In genomic region chr16:92575792-92576191, GRCm38 (mm10) we compare ENCODE assay signal across 27 mouse cellular contexts.
DNase-seq lines count a peak whose midpoint lies in the region; ATAC-seq and TF ChIP-seq lines count a peak whose summit lies in the region.
"Had no signal": no experiment of that assay in that cellular context is flagged by ENCODE, and none has a peak within 500 bp of the region (broad histone marks: within the 10 kb centered on the region; RNA-seq: fewer than 3 reads in every experiment).

No protein-coding gene starts in this region.

- no peak for TF ChIP-seq RAD21 in CH12.LX (IDR thresholded peaks at IDR 0.05; ENCODE audit: low read depth, low read length)

- peaks cover 4% of the 10 kb centered on the region for H3K9me3 ChIP-seq in CH12.LX (replicated peaks; ENCODE audit: low read length)
- H3K9me3 ChIP-seq: embryonic facial prominence, embryonic 12.5 days; embryonic facial prominence, embryonic 15.5 days; heart, embryonic 13.5 days; hindbrain, embryonic 12.5 days; hindbrain, embryonic 15.5 days had no signal

- no peak for TF ChIP-seq POLR2A in CH12.LX (IDR thresholded peaks at IDR 0.05; ENCODE audit: low read depth, low read length)
- no peak for TF ChIP-seq POLR2A in kidney, adult 2 months (IDR thresholded peaks at IDR 0.05; ENCODE audit: low read depth, low read length)

- DNase-seq in CD4-positive helper T cell, adult 2 months (ENCODE audit: low read depth, low spot score): peak; percentile 20
- DNase-seq in CH12.LX (ENCODE audit: extremely low read depth): peak; percentile 43
- DNase-seq in naive thymus-derived CD4-positive, alpha-beta T cell, adult 2 months (ENCODE audit: low read depth): peak; percentile 42
- no peak for DNase-seq in left cerebral cortex, adult 9 months (ENCODE audit: low spot score in 2 of 2)
- no peak for DNase-seq in thymus, adult 18-20 months
- no peak for DNase-seq in kidney, adult 2 months
- no peak for DNase-seq in adrenal gland, adult 8-10 months
- DNase-seq: adrenal gland, adult 2 months; adrenal gland, postnatal 25 days; cerebellum, adult 11-12 months; cerebellum, adult 9-10 months; cerebellum, postnatal 14 days; forebrain, postnatal 0 days; gastrocnemius, adult 2 months; gastrocnemius, postnatal 14 days; heart, adult 18-20 months; heart, postnatal 14 days; heart, postnatal 4 days; kidney, adult 18-20 months had no signal

- 0 out of 2 replicates have a peak, but pooled peaks have one; percentile 18 for TF ChIP-seq EP300 in CH12.LX (IDR thresholded peaks at IDR 0.05; ENCODE audit: low read length)

- H3K27me3 ChIP-seq in CH12.LX (replicated peaks): no peaks in the 10 kb centered on the region
- H3K27me3 ChIP-seq in kidney, adult 2 months (replicated peaks; ENCODE audit: control insufficient read depth, insufficient read depth, low read length): no peaks in the 10 kb centered on the region
- H3K27me3 ChIP-seq: embryonic facial prominence, embryonic 12.5 days; embryonic facial prominence, embryonic 15.5 days; hindbrain, embryonic 12.5 days; hindbrain, embryonic 15.5 days had no signal

- H3K4me1 ChIP-seq in CH12.LX (ENCODE audit: control insufficient read depth in 1 of 2, insufficient read depth in 2 of 2): peaks cover 11 to 13% of the 10 kb centered on the region in 2 experiments
- no peaks in the 10 kb centered on the region for H3K4me1 ChIP-seq in kidney, adult 2 months (ENCODE audit: control insufficient read depth, insufficient read depth, low read length)
- H3K4me1 ChIP-seq: hindbrain, embryonic 15.5 days had no signal

- H3K4me2 ChIP-seq in CH12.LX (ENCODE audit: insufficient read depth, low read depth, poor library complexity, severe bottlenecking): peak overlapping the region; percentile 9; the same call in 1 of the 2 replicates
- H3K4me2 ChIP-seq: embryonic facial prominence, embryonic 12.5 days; embryonic facial prominence, embryonic 15.5 days; heart, embryonic 13.5 days; hindbrain, embryonic 12.5 days; hindbrain, embryonic 15.5 days had no signal

- dilution Hi-C loops in CH12.LX (cut with MboI; ENCODE audit: extremely low pct_ligation_motif_present, extremely low pct_unique_long_range_greater_than_20kb, low sequenced_read_pairs): no loop called here

- 69% methylated on average over 10 of the region's 10 CpGs for WGBS in kidney, adult 2 months

- in situ Hi-C loops in CH12.LX (cut with MboI; ENCODE audit: low pct_ligation_motif_present, low pct_unique_long_range_greater_than_20kb, low sequenced_read_pairs): no loop called here

- no peak overlapping the region for H3K4me3 ChIP-seq in CH12.LX (replicated peaks in 1 of 3; ENCODE audit: low read depth in 2 of 3, low read length in 2 of 3, poor library complexity in 1 of 3)
- no peak overlapping the region for H3K4me3 ChIP-seq in kidney, adult 2 months (ENCODE audit: insufficient read depth, low read depth, low read length)
- H3K4me3 ChIP-seq: embryonic facial prominence, embryonic 12.5 days; embryonic facial prominence, embryonic 15.5 days; gastrocnemius, adult 2 months; heart, embryonic 13.5 days; hindbrain, embryonic 12.5 days; hindbrain, embryonic 15.5 days had no signal

- no peak overlapping the region for H3K27ac ChIP-seq in CH12.LX (ENCODE audit: insufficient read depth, low read depth)
- no peak overlapping the region for H3K27ac ChIP-seq in kidney, adult 2 months (ENCODE audit: insufficient read depth, low read depth, low read length)
- H3K27ac ChIP-seq: embryonic facial prominence, embryonic 12.5 days; embryonic facial prominence, embryonic 15.5 days; gastrocnemius, adult 2 months; heart, embryonic 13.5 days; hindbrain, embryonic 12.5 days; hindbrain, embryonic 15.5 days had no signal

- no peaks in the 10 kb centered on the region for H3K36me3 ChIP-seq in CH12.LX (replicated peaks in 1 of 2; ENCODE audit: control insufficient read depth in 1 of 2, insufficient read depth in 1 of 2, low read length in 1 of 2)
- H3K36me3 ChIP-seq in kidney, adult 2 months (ENCODE audit: control insufficient read depth, insufficient read depth, low read length): no peaks in the 10 kb centered on the region
- H3K36me3 ChIP-seq: embryonic facial prominence, embryonic 12.5 days; embryonic facial prominence, embryonic 15.5 days; heart, embryonic 13.5 days; hindbrain, embryonic 12.5 days; hindbrain, embryonic 15.5 days had no signal

- peak; percentile 60 for ATAC-seq in common myeloid progenitor, adult 5-6 weeks (replicated peaks; ENCODE audit: low read depth, poor library complexity, severe bottlenecking)
- ATAC-seq: forebrain, embryonic 14.5 days; forebrain, postnatal 0 days; intestine, embryonic 16.5 days had no signal

- H3K9ac ChIP-seq in CH12.LX (ENCODE audit: insufficient read depth, low read depth): no peak overlapping the region
- H3K9ac ChIP-seq: embryonic facial prominence, embryonic 12.5 days; embryonic facial prominence, embryonic 15.5 days; forebrain, postnatal 0 days; heart, embryonic 13.5 days; hindbrain, embryonic 12.5 days; hindbrain, embryonic 15.5 days had no signal

- H3K79me2 ChIP-seq in CH12.LX (replicated peaks; ENCODE audit: control insufficient read depth, extremely low read depth, insufficient read depth, poor library complexity, severe bottlenecking): no peaks in the 10 kb centered on the region

- no peak for TF ChIP-seq CTCF in CH12.LX (conservative IDR thresholded peaks at IDR 0.05 in 1 of 2, IDR thresholded peaks at IDR 0.05 in 1 of 2; ENCODE audit: low read depth in 2 of 2, low read length in 2 of 2)
- no peak for TF ChIP-seq CTCF in kidney, adult 2 months (conservative IDR thresholded peaks at IDR 0.05; ENCODE audit: insufficient read depth, insufficient read length, low read depth, low read length)

TF ChIP-seq in CH12.LX, 34 proteins besides CTCF, POLR2A, EP300 and RAD21:
- TF ChIP-seq ZMIZ1 (IDR thresholded peaks at IDR 0.05; ENCODE audit: low read depth, low read length) (no peak), IRF4 (IDR thresholded peaks at IDR 0.05; ENCODE audit: low read depth, low read length) (peak; percentile 52; the same call in 1 of the 2 replicates), ZC3H11A (IDR thresholded peaks at IDR 0.05; ENCODE audit: low read depth, low read length) (no peak), PAX5 (IDR thresholded peaks at IDR 0.05; ENCODE audit: low read length) (no peak), ELF1 (IDR thresholded peaks at IDR 0.05; ENCODE audit: low read depth, low read length) (peak; percentile 59), MAZ (IDR thresholded peaks at IDR 0.05; ENCODE audit: low read depth, low read length) (no peak), MAFK (IDR thresholded peaks at IDR 0.05; ENCODE audit: insufficient replicate concordance, low read length) (no peak), UBTF (IDR thresholded peaks at IDR 0.05; ENCODE audit: low read depth, low read length) (0 out of 2 replicates have a peak, but pooled peaks have one; percentile 48), JUN (IDR thresholded peaks at IDR 0.05; ENCODE audit: insufficient read depth, low read depth, low read length) (no peak), MXI1 (IDR thresholded peaks at IDR 0.05; ENCODE audit: low read depth, low read length) (no peak), BHLHE40 (IDR thresholded peaks at IDR 0.05; ENCODE audit: low read depth, low read length) (peak; percentile 42; the same call in 1 of the 2 replicates)
TF ChIP-seq in CH12.LX: peak in this region for 4.

Comparison
In these comparisons a context has a peak if more than half of its experiments do, and no peak if none do; other contexts are left out.
1. DNase-seq: peak in CD4-positive helper T cell, adult 2 months (single experiment), CH12.LX (single experiment) and naive thymus-derived CD4-positive, alpha-beta T cell, adult 2 months (single experiment); none in left cerebral cortex, adult 9 months (0 of 2), thymus, adult 18-20 months (0 of 2), kidney, adult 2 months (single experiment) and adrenal gland, adult 8-10 months (single experiment).